In the genomic region with DNA sequence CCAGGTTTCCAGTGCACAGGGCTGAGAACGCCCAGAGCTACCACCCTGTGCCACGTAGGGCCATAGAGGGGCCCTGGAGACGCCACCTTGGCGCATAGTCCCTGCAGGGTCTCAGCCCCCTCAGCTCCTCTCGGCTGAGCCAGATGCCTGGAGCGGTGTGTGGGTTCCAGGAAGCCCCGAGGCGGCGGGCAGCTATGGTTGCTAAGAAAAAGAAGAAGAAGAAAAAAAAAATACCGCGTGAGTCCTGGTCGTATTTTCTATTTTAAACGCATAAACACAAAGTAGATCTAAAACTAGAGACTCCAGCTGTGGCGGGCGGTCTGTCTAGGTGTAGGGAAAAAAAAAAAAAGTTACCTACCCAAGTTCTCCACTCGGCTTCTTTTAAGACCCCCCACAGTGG, we compare ENCODE assay signal across 9 mouse cellular contexts. TPM values are rescaled to one million over a fixed set of nuclear protein-coding genes. Genes with fewer than 3 reads are reported as not detected.
DNase-seq lines count a peak whose midpoint lies in the region; ATAC-seq lines count a peak whose summit lies in the region.
"Had no signal": no experiment of that assay in that cellular context is flagged by ENCODE, and none has a peak within 500 bp of the region (broad histone marks: within the 10 kb centered on the region; RNA-seq: fewer than 3 reads in every experiment).

No protein-coding gene starts in this region.

- H3K9ac ChIP-seq in heart, embryonic 15.5 days, result 0 out of 2 replicates have a peak overlapping the region, but pooled peaks have one; percentile 5
- peak overlapping the region; percentile 69 for H3K9ac ChIP-seq in intestine, embryonic 16.5 days (ENCODE audit: low read depth, low read length)
- H3K9ac ChIP-seq in stomach, embryonic 14.5 days (replicated peaks; ENCODE audit: low read depth, low read length), result no peak overlapping the region

- no peak for ATAC-seq in heart, embryonic 15.5 days (replicated peaks; ENCODE audit: insufficient number of reproducible peaks, insufficient read depth, low FRiP score, low read depth)
- ATAC-seq in intestine, embryonic 16.5 days, result no peak
- ATAC-seq in stomach, embryonic 14.5 days (ENCODE audit: insufficient number of reproducible peaks, insufficient read depth, low FRiP score, low read depth), result no peak

- WGBS in heart, embryonic 15.5 days, result 53% methylated on average over 16 of the region's 16 CpGs
- 49% methylated on average over 16 of the region's 16 CpGs for WGBS in intestine, embryonic 16.5 days
- WGBS in stomach, embryonic 14.5 days, result 47% methylated on average over 16 of the region's 16 CpGs

- H3K4me3 ChIP-seq in heart, embryonic 15.5 days, result peak overlapping the region; percentile 51; the same call in 1 of the 2 replicates
- H3K4me3 ChIP-seq in intestine, embryonic 16.5 days (ENCODE audit: low read length), result no peak overlapping the region
- no peak overlapping the region for H3K4me3 ChIP-seq in stomach, embryonic 14.5 days (ENCODE audit: low read depth, low read length)

- H3K27ac ChIP-seq in heart, embryonic 15.5 days, result no peak overlapping the region
- H3K27ac ChIP-seq in intestine, embryonic 16.5 days (ENCODE audit: low read length), result no peak overlapping the region
- no peak overlapping the region for H3K27ac ChIP-seq in stomach, embryonic 14.5 days (ENCODE audit: low read length)

- no peaks in the 10 kb centered on the region for H3K9me3 ChIP-seq in heart, embryonic 15.5 days (replicated peaks)
- no peaks in the 10 kb centered on the region for H3K9me3 ChIP-seq in intestine, embryonic 16.5 days (ENCODE audit: control insufficient read depth, low read length)
- no peaks in the 10 kb centered on the region for H3K9me3 ChIP-seq in stomach, embryonic 14.5 days (ENCODE audit: control insufficient read depth, low read depth, low read length)

- H3K27me3 ChIP-seq in heart, embryonic 15.5 days, result peaks cover 11% of the 10 kb centered on the region; the same call in 1 of the 2 replicates
- no peaks in the 10 kb centered on the region; the same call in 1 of the 2 replicates for H3K27me3 ChIP-seq in intestine, embryonic 16.5 days (replicated peaks; ENCODE audit: control insufficient read depth, insufficient read depth, low read length)
- H3K27me3 ChIP-seq in stomach, embryonic 14.5 days (ENCODE audit: control insufficient read depth, insufficient read depth, low read length), result no peaks in the 10 kb centered on the region

- peak overlapping the region; percentile 87 for H3K4me2 ChIP-seq in heart, embryonic 15.5 days
- peak overlapping the region; percentile 93 for H3K4me2 ChIP-seq in intestine, embryonic 16.5 days (ENCODE audit: low read depth, low read length)
- H3K4me2 ChIP-seq in stomach, embryonic 14.5 days (replicated peaks; ENCODE audit: low read depth, low read length), result peak overlapping the region; percentile 85; the same call in 1 of the 2 replicates

- H3K4me1 ChIP-seq in heart, embryonic 15.5 days (replicated peaks), result peaks cover 24% of the 10 kb centered on the region
- peaks cover 16% of the 10 kb centered on the region for H3K4me1 ChIP-seq in intestine, embryonic 16.5 days (ENCODE audit: control insufficient read depth, insufficient read depth, low read length)
- peaks cover 19% of the 10 kb centered on the region for H3K4me1 ChIP-seq in stomach, embryonic 14.5 days (ENCODE audit: control insufficient read depth, insufficient read depth, low read length)

- DNase-seq in heart, adult 11 months, result no peak
- peak; percentile 43 for DNase-seq in right cerebral cortex, adult 18-20 months
- no peak for DNase-seq in right cerebral cortex, postnatal 36 days (ENCODE audit: low spot score in 2 of 2)
- no peak for DNase-seq in cerebellum, adult 11 months
- no peak for DNase-seq in layer of hippocampus, postnatal 36 days
- DNase-seq: kidney, postnatal 10 days had no signal

- no peaks in the 10 kb centered on the region for H3K36me3 ChIP-seq in heart, embryonic 15.5 days
- H3K36me3 ChIP-seq in intestine, embryonic 16.5 days (ENCODE audit: control insufficient read depth, insufficient read depth, low read length), result no peaks in the 10 kb centered on the region
- no peaks in the 10 kb centered on the region for H3K36me3 ChIP-seq in stomach, embryonic 14.5 days (ENCODE audit: control insufficient read depth, insufficient read depth, low read length)

RNA-seq across cellular contexts. Expression of a gene that starts 37.2 kb away (rescaled TPM):
- polyA plus RNA-seq in heart, embryonic 15.5 days (2015; fragmentation: Nextera tagmentation; extraction: Ambion mirVana), result 5.3 and 7.1 TPM in 2 replicates
- polyA plus RNA-seq in intestine, embryonic 16.5 days (2015; fragmentation: Nextera tagmentation; extraction: Ambion mirVana), result 7.8 and 13.9 TPM in 2 replicates
- polyA plus RNA-seq in stomach, embryonic 14.5 days (2014; fragmentation: Nextera tagmentation; extraction: Ambion mirVana), result 12.3 and 13.2 TPM in 2 replicates
- total RNA-seq in layer of hippocampus, postnatal 36 days (2021), result 1 to 10 TPM; 4.1 to 4.3 TPM
